Mouse (Mus musculus): Measurements from ENCODE around the gene Alk.

The Alk gene

GRCm38 (mm10) chr17:71980518-71981145 lies 623.8 kb downstream of the Alk start:
- in situ Hi-C loops (cut with MboI, MseI): no loop called here

DNA sequence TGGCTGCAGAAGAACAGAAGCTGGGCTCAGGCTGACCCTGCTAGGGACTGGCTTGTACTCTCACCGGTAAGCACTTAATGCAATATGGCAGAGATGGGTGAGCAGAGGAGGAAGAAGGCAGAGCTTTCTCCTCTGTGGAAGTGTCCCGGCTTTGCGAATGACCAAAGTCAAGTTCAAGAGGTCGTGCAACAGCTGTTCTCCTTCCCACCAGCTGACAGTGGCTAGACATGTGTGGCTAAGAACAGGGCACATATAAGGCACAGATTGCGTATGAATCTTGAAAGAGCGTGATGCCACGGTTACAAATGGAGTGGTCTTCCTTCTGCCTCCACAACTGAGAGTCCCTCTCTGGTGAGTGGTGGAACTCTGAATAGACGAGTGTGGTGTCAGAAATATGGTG lies 625.3 kb downstream of the Alk start:
- in situ Hi-C loops (cut with MboI, MseI): no loop called here

GRCm38 (mm10) chr17:71976661-71977060 lies 627.8 kb downstream of the Alk start:
- in situ Hi-C loops (cut with MboI, MseI): no loop called here

- in situ Hi-C loops (cut with MboI, MseI): no loop called here
Measured at GRCm38 (mm10) chr17:71973704-71974103, 630.7 kb downstream of the Alk start.

DNA sequence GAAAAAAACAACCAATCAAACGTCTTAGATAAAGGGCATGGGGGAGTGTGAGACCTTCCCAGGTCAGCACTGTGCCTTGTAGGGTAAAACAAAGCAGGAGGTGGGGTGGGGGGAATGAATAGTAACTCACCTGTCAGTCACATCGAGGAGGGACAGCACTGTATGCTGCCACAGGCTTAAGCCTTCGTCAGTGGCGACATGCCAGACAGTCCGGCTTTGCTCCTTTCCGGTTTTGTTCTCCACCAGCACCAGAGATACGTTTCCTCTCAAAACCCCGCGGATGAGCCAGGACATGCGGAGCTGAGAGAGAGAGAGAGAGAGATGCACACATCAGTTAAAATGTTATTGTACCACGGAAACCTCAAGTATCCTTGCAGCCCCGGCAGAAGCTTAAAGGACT lies 637.1 kb downstream of the Alk start:
- in situ Hi-C loops (cut with MboI, MseI): no loop called here

DNA sequence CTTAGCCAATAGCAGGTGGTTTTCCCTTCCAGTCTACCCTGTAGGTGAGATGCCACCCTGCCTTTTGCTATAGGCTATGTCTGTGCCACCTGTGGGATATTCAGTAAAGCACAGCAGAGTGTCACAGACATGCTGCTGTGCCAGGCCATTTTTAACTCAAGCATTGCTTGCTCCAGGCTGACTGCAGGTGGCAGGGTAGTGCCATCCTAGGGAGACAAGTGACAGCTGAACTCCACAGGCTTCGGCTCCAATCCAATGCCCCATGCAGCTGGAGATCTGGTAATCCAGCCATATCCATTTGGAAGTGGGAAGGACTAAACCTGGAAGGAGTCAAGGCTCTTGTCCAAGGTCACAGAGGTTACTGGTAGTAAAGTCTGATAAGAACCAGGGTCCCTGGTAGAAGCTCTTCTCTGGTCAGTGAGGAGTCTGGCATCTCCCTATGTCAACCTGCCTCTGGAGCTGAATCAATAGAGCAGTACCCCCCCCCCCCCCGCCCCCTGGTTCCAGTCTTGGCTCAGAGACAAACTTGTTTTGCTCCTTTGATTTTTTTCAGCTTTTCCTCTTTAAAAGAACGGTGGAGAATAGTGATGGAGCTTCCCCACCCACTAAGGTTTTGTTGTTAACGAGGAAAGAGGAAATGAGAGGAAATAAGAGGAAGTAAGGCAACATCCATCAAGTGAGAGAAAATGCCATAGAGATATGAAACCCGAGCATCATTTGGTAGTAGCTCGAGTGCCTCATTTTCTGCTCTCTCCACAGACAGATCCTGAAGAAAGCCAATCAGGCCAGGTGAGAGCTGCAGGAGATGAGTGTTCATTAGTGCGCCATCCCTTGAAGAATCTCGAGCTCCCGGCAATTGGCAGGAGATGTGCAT lies 638.5 kb downstream of the Alk start:
- in situ Hi-C loops (cut with MboI, MseI): no loop called here

GRCm38 (mm10) chr17:71964610-71965009 lies 639.8 kb downstream of the Alk start:
- in situ Hi-C loops (cut with MboI, MseI): no loop called here

DNA sequence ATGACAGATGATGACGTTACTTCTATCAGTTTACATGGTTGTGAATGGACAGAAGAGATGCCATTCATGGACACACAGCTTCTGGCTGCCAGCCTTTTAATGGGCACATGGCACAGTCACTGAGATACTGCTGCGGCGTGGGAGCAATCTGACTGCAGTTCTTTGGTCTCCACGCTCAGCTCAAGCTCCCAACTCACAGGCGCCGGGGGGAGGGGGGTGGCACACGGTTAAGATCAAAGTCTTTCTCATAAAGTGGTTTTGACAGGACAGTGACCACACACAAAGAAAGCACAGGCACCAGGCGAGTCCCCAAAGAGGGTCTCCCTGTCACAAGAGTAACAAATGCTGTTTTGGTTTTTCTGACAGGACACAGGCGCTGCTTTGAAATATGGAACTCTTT lies 641.7 kb downstream of the Alk start:
- in situ Hi-C loops (cut with MboI, MseI): no loop called here

DNA sequence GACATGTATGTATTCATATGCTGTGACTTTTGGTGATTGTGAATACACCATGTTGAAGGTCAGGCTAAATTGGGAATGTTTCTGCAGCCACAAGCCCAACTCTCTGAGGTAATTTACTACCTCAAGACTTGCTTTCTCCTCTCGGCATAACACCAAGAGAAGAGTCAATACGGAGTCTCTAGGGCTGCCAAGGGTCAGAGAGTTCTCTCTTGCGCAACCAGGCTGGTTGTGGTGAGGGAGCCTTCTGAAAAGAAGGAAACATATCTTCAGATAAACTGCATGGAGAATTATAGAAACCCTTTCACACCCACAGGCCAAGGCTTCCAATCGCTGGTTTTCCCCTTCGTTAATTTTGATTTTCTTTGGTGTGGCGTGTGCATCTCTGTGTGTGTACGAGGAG lies 649.4 kb downstream of the Alk start:
- in situ Hi-C loops (cut with MboI, MseI): no loop called here

DNA sequence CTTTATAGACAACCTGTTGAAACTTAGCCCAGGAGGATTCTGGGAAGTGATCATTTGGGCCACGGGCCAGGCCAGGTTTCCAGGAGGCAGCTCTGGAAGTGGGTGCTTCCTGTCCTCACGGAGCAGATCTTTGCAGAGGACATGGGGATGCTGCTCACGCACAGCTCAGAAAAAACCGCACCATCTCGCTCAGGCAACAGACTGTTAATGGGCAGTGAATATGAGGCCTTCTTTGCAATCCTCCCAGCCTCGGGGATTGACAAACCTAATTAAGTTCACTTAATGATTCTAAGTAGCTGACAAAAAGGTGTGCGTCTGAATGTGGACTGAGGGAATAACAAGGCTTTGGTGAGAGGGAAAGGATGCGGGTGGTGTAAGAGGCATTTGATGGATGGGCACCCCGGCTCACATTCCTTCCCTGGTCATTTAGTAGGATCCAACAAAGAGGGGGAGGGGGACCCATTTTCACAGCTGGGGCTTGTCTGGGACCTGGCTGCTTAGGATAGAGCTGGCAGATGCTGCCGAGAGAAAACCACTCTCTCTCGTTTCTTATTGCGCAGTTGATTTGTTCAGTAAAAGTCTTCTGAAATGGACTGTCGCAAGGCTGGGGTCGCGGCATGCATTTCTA lies 650.1 kb downstream of the Alk start:
- in situ Hi-C loops (cut with MboI, MseI): no loop called here

- in situ Hi-C loops (cut with MboI, MseI): no loop called here
Measured at GRCm38 (mm10) chr17:71950968-71951367, 653.5 kb downstream of the Alk start.

DNA sequence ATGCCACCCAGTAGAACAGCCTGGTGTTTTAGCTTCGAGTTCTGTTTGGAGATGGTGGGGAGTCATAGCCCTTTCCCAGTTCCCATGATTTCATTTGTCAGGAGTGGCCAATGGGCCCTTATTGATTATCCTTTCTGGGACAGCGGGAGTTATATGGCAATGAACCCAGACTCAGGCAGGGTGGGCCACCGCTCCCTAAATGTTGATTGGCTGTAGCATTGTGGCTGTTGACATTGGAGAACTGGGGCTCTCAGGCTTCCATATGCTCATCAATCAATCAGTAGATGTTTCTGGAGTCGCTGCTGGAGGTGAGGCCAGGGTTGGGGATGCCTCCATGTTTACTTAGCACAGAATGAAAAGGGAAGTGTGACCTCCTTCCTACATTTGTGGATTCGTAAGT lies 655.7 kb downstream of the Alk start:
- in situ Hi-C loops (cut with MboI, MseI): no loop called here

- in situ Hi-C loops (cut with MboI, MseI): no loop called here
Measured at GRCm38 (mm10) chr17:71947452-71947851, 657.0 kb downstream of the Alk start.

GRCm38 (mm10) chr17:71944020-71944419 lies 660.4 kb downstream of the Alk start:
- in situ Hi-C loops (cut with MboI, MseI): no loop called here

GRCm38 (mm10) chr17:71942052-71942451 lies 662.4 kb downstream of the Alk start:
- in situ Hi-C loops (cut with MboI, MseI): no loop called here

DNA sequence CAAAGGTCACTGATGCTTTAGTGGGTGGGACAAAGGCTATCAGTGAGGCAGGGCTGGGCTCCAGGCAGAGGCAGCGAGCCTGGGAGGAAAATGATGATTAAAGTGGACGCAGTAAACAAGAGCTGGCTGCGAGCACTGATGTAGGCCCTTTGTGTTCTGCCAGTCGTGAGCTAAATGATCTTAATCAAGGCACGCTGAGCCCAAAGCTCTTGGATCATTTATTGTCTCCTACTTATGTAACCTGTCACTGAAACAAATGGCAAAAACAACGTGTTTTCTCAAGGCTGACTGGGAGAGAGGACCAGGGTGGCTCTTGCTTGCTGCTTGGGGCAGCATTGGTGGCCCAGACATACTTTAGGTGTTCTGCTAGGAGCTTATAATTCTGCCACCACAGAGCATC lies 663.0 kb downstream of the Alk start:
- in situ Hi-C loops (cut with MboI, MseI): no loop called here

DNA sequence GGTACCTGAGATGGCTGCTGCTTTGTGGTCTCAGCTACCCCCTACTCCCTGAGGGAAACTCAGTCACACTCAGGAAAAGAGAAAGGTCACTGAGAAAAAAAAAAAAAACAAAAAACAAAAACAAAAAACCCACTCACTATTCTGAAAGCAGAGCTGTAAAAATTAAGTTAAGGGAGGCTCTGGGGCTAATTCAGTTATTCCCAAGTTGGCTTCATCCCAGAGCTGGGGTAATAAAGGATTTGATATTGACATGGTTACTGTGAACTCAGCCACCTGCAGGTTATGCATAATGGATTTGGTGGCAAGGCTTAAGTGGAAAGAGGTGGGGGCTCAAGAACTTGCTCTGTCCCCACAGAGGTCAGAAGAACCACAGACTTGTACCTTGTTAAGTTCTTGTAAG lies 667.7 kb downstream of the Alk start:
- in situ Hi-C loops (cut with MboI, MseI): no loop called here

DNA sequence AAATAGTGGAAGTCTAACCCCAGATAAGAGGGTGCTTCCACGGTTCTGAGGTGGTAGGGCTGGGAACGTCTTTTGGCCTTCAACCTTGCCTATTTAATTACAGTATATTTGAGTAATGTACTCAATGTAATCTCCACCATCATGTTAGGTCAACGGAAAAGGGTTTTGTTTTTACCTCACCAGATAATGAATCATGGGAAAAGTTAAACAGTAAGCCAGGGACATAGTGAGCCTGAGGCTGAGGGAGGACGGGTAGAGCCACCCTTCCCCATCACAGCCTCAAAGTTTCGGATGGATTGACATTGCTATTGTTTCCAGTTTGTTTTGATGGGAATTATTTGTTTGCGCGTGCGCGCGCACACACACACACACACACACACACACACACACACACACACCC lies 668.6 kb downstream of the Alk start:
- in situ Hi-C loops (cut with MboI, MseI): no loop called here

DNA sequence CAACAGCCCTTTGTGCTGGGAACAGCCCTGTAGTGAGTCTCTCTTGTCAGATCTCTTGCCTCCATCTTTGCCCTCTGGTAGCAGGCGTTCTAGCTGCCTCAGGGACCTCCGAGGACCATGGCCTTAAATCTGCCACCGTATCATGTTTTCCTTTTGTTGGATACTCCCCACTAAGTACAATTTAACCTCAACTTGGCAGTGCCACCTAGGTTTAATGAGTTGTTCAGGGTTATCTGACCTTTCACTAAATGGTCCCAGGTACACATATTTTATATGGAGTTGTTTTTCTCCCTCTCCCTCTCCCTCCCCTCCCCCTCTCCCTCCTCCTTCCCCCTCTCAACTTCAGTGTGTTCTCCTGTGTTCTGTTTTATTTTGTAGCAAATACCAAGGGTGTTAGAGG lies 669.1 kb downstream of the Alk start:
- in situ Hi-C loops (cut with MboI, MseI): no loop called here

- in situ Hi-C loops (cut with MboI, MseI): no loop called here
Measured at GRCm38 (mm10) chr17:71914941-71915340, 689.5 kb downstream of the Alk start.

- in situ Hi-C loops (cut with MboI, MseI): no loop called here
Measured at GRCm38 (mm10) chr17:71914541-71914940, 689.9 kb downstream of the Alk start.

- in situ Hi-C loops (cut with MboI, MseI): no loop called here
Measured at GRCm38 (mm10) chr17:71913188-71913587, 691.2 kb downstream of the Alk start.

- in situ Hi-C loops (cut with MboI, MseI): no loop called here
Measured at GRCm38 (mm10) chr17:71909107-71909506, 695.3 kb downstream of the Alk start.

Data from regulatory T cell (primary cell).